Mouse (Mus musculus): ENCODE data around the gene Zc3hav1. TPM values are rescaled to one million over a fixed set of nuclear protein-coding genes. Genes with fewer than 3 reads are reported as not detected.
"Not testable (repeated sequence)": the region's sequence is repeated elsewhere in the genome, so short reads cannot be mapped to it uniquely, and the experiment has no call there.

Gene Zc3hav1
- polyA plus RNA-seq, 1 experiment from 2014 or later: 1.2 TPM

DNA sequence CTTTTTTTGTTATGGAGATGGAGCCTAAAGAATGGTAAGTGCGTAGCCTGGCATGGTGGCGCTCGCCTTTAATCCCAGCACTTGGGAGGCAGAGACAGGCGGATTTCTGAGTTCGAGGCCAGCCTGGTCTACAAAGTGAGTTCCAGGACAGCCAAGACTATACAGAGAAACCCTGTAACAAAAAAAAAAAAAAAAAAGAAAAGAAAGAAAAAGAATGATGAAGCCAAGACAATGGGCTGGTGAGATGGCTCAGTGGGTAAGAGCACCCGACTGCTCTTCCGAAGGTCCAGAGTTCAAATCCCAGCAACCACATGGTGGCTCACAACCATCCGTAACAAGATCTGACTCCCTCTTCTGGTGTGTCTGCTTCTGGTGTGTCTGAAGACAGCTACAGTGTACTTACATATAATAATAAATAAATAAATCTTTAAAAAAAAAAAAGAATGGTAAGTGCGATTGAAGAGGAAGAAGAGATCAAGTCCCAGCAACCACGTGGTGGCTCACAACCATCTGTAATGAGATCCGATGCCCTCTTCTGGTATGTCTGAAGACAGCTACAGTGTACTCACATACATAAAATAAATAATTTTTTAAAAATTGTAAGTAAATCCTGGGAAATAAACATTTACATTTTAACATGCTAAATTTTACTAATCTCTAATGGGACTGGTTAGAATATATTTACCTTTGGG, 4.8 kb upstream of the Zc3hav1 start:
- WGBS: 92% methylated on average over 10 of the region's 11 CpGs
- peaks cover 14% of the 10 kb centered on the region for H3K4me1 ChIP-seq (replicated peaks)
- not testable (repeated sequence) for H3K9me3 ChIP-seq; ATAC-seq (ENCODE audit: low FRiP score); H3K4me3 ChIP-seq; H3K4me2 ChIP-seq; H3K36me3 ChIP-seq; H3K9ac ChIP-seq; H3K27ac ChIP-seq
- H3K27me3 ChIP-seq: peaks cover 43% of the 10 kb centered on the region

GRCm38 (mm10) chr6:38358253-38359027, 4.0 kb upstream of the Zc3hav1 start:
- Histone ChIP-seq H3K27ac (no peak overlapping the region), H3K27me3 (peaks cover 50% of the 10 kb centered on the region), H3K36me3 (no peaks in the 10 kb centered on the region), H3K4me1 (replicated peaks) (peaks cover 21% of the 10 kb centered on the region), H3K9ac (no peak overlapping the region), H3K9me3 (no peaks in the 10 kb centered on the region), H3K4me2 (no peak overlapping the region), H3K4me3 (no peak overlapping the region)
- 77% methylated on average over 8 of the region's 8 CpGs for WGBS
- no peak for ATAC-seq (ENCODE audit: low FRiP score)

GRCm38 (mm10) chr6:38357603-38358252, 3.3 kb upstream of the Zc3hav1 start:
- WGBS: 44% methylated on average over 5 of the region's 5 CpGs
- Histone ChIP-seq H3K9ac (no peak overlapping the region), H3K9me3 (no peaks in the 10 kb centered on the region), H3K4me3 (no peak overlapping the region), H3K36me3 (no peaks in the 10 kb centered on the region), H3K4me1 (replicated peaks) (peaks cover 21% of the 10 kb centered on the region), H3K27ac (no peak overlapping the region), H3K27me3 (peaks cover 57% of the 10 kb centered on the region), H3K4me2 (no peak overlapping the region)
- ATAC-seq (ENCODE audit: low FRiP score): no peak

DNA sequence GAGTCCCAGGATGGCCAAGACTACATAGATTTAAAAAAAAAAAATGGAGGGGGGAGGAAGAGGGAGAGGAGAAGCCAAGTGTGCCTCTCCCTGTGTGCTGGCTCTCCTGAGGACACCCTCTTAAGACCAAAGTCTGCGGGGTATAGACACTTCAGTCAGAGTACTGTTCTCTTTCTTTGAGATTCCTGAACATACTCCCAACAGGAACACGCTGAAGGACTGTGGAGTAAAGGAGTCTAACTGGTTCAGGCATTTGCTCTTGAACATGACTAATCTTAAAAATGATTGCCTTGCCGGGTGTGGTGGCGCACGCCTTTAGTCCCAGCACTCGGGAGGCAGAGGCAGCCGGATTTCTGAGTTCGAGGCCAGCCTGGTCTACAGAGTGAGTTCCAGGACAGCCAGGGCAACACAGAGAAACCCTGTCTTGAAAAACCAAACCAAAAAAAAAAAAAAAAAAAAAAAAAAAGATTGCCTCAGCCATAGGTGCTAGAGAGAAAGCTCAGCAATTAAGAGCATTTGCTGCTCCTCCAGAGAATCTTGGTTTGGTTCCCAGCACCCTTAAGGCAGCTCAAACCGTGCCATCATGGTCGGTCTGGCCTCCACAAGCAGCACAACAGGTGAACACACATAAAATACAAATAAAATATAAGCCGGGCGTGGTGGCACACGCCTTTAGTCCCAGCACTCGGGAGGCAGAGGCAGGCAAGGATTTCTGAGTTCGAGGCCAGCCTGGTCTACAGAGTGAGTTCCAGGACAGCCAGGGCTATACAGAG, 2.4 kb upstream of the Zc3hav1 start:
- H3K4me1 ChIP-seq (replicated peaks): peaks cover 21% of the 10 kb centered on the region
- ATAC-seq (ENCODE audit: low FRiP score): not testable (repeated sequence)
- peaks cover 66% of the 10 kb centered on the region for H3K27me3 ChIP-seq

GRCm38 (mm10) chr6:38355862-38356261, 1.5 kb upstream of the Zc3hav1 start:
- Histone ChIP-seq H3K4me2 (no peak overlapping the region; the same call in 1 of the 2 replicates), H3K36me3 (no peaks in the 10 kb centered on the region), H3K4me1 (replicated peaks) (peaks cover 21% of the 10 kb centered on the region), H3K27me3 (peaks cover 74% of the 10 kb centered on the region), H3K27ac (no peak overlapping the region), H3K9me3 (no peaks in the 10 kb centered on the region), H3K9ac (no peak overlapping the region), H3K4me3 (no peak overlapping the region)
- ATAC-seq (ENCODE audit: low FRiP score): no peak
- 11% methylated on average over 7 of the region's 7 CpGs for WGBS

More for the DNA sequence above, 2.4 kb upstream of the Zc3hav1 start:
- H3K9me3 ChIP-seq, H3K4me2 ChIP-seq, H3K4me3 ChIP-seq, H3K27ac ChIP-seq, H3K36me3 ChIP-seq, H3K9ac ChIP-seq: not testable (repeated sequence)
- 88% methylated on average over 15 of the region's 15 CpGs for WGBS

GRCm38 (mm10) chr6:38355354-38355823, 986 bp upstream of the Zc3hav1 start:
- peaks cover 79% of the 10 kb centered on the region for H3K27me3 ChIP-seq
- 3% methylated on average over 8 of the region's 8 CpGs for WGBS
- no peaks in the 10 kb centered on the region for H3K36me3 ChIP-seq
- ATAC-seq (ENCODE audit: low FRiP score): no peak
- H3K27ac ChIP-seq: no peak overlapping the region
- peak overlapping the region; percentile 64 for H3K4me2 ChIP-seq
- H3K9ac ChIP-seq: no peak overlapping the region
- H3K9me3 ChIP-seq: no peaks in the 10 kb centered on the region
- 0 out of 2 replicates have a peak overlapping the region, but pooled peaks have one; percentile 47 for H3K4me3 ChIP-seq
- peaks cover 21% of the 10 kb centered on the region for H3K4me1 ChIP-seq (replicated peaks)

GRCm38 (mm10) chr6:38354723-38355353, 435 bp upstream of the Zc3hav1 start:
- Histone ChIP-seq H3K36me3 (no peaks in the 10 kb centered on the region), H3K9ac (0 out of 2 replicates have a peak overlapping the region, but pooled peaks have one; percentile 49), H3K27ac (no peak overlapping the region), H3K27me3 (peaks cover 85% of the 10 kb centered on the region), H3K9me3 (no peaks in the 10 kb centered on the region), H3K4me1 (replicated peaks) (peaks cover 21% of the 10 kb centered on the region), H3K4me2 (peak overlapping the region; percentile 64), H3K4me3 (peak overlapping the region; percentile 47)
- 2% methylated on average over 20 of the region's 20 CpGs for WGBS
- 0 out of 2 replicates have a peak, but pooled peaks have one; percentile 7 for ATAC-seq (ENCODE audit: low FRiP score)

DNA sequence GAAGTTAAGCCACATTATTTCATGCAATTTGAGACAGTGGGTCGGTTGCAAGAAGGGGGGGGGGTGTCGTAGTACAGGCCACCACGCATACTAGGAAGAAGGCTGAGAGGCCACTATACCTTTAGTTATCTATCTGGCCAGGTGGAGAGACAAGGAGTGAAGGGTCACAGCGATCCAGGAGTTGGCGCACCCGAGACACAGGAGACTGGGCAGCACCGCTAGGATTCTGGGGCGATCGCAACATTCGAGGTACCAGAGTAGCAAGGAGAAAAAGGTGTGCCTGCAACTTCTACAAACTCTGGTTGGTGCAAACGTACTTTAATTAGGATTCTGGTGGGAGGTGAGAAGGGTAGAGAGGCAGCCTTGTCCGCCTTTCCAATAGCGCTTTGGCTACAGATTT, 1.2 kb downstream of the Zc3hav1 start:
- no peak overlapping the region for H3K4me2 ChIP-seq

GRCm38 (mm10) chr6:38352451-38352850, 2.0 kb downstream of the Zc3hav1 start:
- Histone ChIP-seq H3K4me1 (replicated peaks) (peaks cover 21% of the 10 kb centered on the region), H3K4me2 (no peak overlapping the region), H3K27me3 (peaks cover 80% of the 10 kb centered on the region), H3K4me3 (0 out of 2 replicates have a peak overlapping the region, but pooled peaks have one; percentile 4), H3K27ac (no peak overlapping the region), H3K9me3 (no peaks in the 10 kb centered on the region), H3K36me3 (no peaks in the 10 kb centered on the region), H3K9ac (no peak overlapping the region)
- WGBS: 17% methylated on average over 10 of the region's 10 CpGs
- no peak for ATAC-seq (ENCODE audit: low FRiP score)

More for the DNA sequence above, 1.2 kb downstream of the Zc3hav1 start:
- Histone ChIP-seq H3K36me3 (no peaks in the 10 kb centered on the region), H3K9ac (no peak overlapping the region), H3K27me3 (peaks cover 86% of the 10 kb centered on the region), H3K4me3 (peak overlapping the region; percentile 47), H3K4me1 (replicated peaks) (peaks cover 21% of the 10 kb centered on the region), H3K27ac (no peak overlapping the region), H3K9me3 (no peaks in the 10 kb centered on the region)
- WGBS: 5% methylated on average over 13 of the region's 13 CpGs
- no peak for ATAC-seq (ENCODE audit: low FRiP score)

GRCm38 (mm10) chr6:38351930-38352329, 2.5 kb downstream of the Zc3hav1 start:
- H3K4me2 ChIP-seq: no peak overlapping the region
- 53% methylated on average over 4 of the region's 4 CpGs for WGBS
- H3K36me3 ChIP-seq: no peaks in the 10 kb centered on the region
- ATAC-seq (ENCODE audit: low FRiP score): no peak
- H3K27me3 ChIP-seq: peaks cover 75% of the 10 kb centered on the region
- no peaks in the 10 kb centered on the region for H3K9me3 ChIP-seq
- peaks cover 21% of the 10 kb centered on the region for H3K4me1 ChIP-seq (replicated peaks)
- no peak overlapping the region for H3K27ac ChIP-seq
- H3K9ac ChIP-seq: no peak overlapping the region
- H3K4me3 ChIP-seq: no peak overlapping the region

DNA sequence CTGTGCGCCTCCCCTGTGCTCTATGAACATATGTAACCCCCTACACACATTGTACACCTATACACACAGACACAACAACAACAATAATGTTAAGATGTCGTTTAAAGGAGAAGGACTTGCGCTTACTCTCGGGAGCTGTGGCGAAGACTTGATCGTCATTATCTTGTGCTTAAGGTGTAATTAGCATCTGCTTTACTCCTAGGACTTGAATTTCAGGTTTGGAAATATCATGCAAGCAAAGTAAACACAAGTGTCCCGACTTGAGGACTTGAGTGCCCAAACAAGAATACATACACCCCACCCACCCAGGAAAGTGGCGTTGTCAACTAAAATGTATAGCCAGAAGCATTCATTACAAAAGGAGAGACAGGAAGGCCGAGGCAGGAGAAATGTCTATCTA, 4.6 kb downstream of the Zc3hav1 start:
- Histone ChIP-seq H3K4me2 (no peak overlapping the region), H3K27ac (no peak overlapping the region), H3K4me3 (no peak overlapping the region), H3K36me3 (no peaks in the 10 kb centered on the region), H3K27me3 (peaks cover 54% of the 10 kb centered on the region), H3K4me1 (replicated peaks) (peaks cover 13% of the 10 kb centered on the region), H3K9me3 (no peaks in the 10 kb centered on the region), H3K9ac (no peak overlapping the region)
- ATAC-seq (ENCODE audit: low FRiP score): no peak
- 82% methylated on average over 9 of the region's 9 CpGs for WGBS

Data from hindbrain, embryonic 13.5 days (tissue).